Mouse (Mus musculus) B cell, adult 62 days (primary cell): Measurements from ENCODE around the gene Hcst. TPM values are rescaled to one million over a fixed set of nuclear protein-coding genes. Genes with fewer than 3 reads are reported as not detected.

Experiments used
- total RNA-seq: library from RNA; stranded (reverse); gene quantifications from 4 replicates; pipeline ENCODE4 v1.2.4, GENCODE M21; 2023

Gene Hcst
- total RNA-seq, result 34.8 to 42.0 TPM (median 39.2 TPM) in 4 replicates

GRCm38 (mm10) chr7:30419561-30420499, at the start of gene Hcst:
Gene Hcst (minus strand): TSS chr7:30419854.

GRCm38 (mm10) chr7:30457629-30458330, 38.1 kb upstream of the Hcst start, which contains the start of the genes Kirrel2 and Nphs1:
Gene Kirrel2 (minus strand): TSS chr7:30457690.
Gene Nphs1 (plus strand): TSS chr7:30458315.

GRCm38 (mm10) chr7:30444971-30445751, 25.5 kb upstream of the Hcst start, which contains the start of gene Aplp1:
Gene Aplp1 (minus strand): TSS chr7:30445535.

GRCm38 (mm10) chr7:30421175-30421889, 1.7 kb upstream of the Hcst start, which contains the start of gene Nfkbid:
Gene Nfkbid (plus strand): TSS chr7:30421732.

GRCm38 (mm10) chr7:30413596-30413995, 6.1 kb downstream of the Hcst start, which contains the start of gene Tyrobp:
Gene Tyrobp (plus strand): TSS chr7:30413760.

Other genes with a start within 250 kb of the Hcst start
- not detected in 4 replicates for gene Cox7a1, start 235.7 kb downstream of the Hcst start, total RNA-seq
- 170 to 185 TPM (median 179 TPM) in 4 replicates for gene Capns1, start 221.0 kb downstream of the Hcst start, total RNA-seq
- 34.3 to 44.9 TPM (median 41.8 TPM) in 4 replicates for gene Polr2i, start 187.9 kb downstream of the Hcst start, total RNA-seq
- gene Tbcb, start 187.6 kb downstream of the Hcst start, total RNA-seq, result 30.0 to 41.9 TPM (median 35.3 TPM) in 4 replicates
- gene Ovol3, start 184.1 kb downstream of the Hcst start, total RNA-seq, result not detected in 4 replicates
- 1.2 to 2.7 TPM (median 1.7 TPM) in 4 replicates for gene Thap8, start 139.8 kb downstream of the Hcst start, total RNA-seq
- gene Wdr62, start 139.4 kb downstream of the Hcst start, total RNA-seq, result 6.4 to 9.9 TPM (median 8.2 TPM) in 4 replicates
- 1.2 TPM in 1 of 4 replicates, not detected in the others for gene Clip3, start 128.1 kb downstream of the Hcst start, total RNA-seq
- 67.8 to 84.6 TPM (median 78.6 TPM) in 4 replicates for gene Alkbh6, start 111.1 kb downstream of the Hcst start, total RNA-seq
- 3.5 to 6.6 TPM (median 5.7 TPM) in 4 replicates for gene Syne4, start 105.0 kb downstream of the Hcst start, total RNA-seq
- gene E130208F15Rik, start 98.1 kb downstream of the Hcst start, total RNA-seq, result 4.5 to 5.6 TPM (median 5.1 TPM) in 4 replicates
- gene Sdhaf1, start 96.0 kb downstream of the Hcst start, total RNA-seq, result 17.4 to 20.4 TPM (median 17.5 TPM) in 4 replicates
- not detected in 4 replicates for gene Lrfn3, start 57.1 kb downstream of the Hcst start, total RNA-seq
- gene Tyrobp, start 6.1 kb downstream of the Hcst start, total RNA-seq, result 63.3 to 80.1 TPM (median 74.7 TPM) in 4 replicates
- 332 to 428 TPM (median 371 TPM) in 4 replicates for gene Nfkbid, start 1.9 kb upstream of the Hcst start, total RNA-seq
- gene Aplp1, start 25.7 kb upstream of the Hcst start, total RNA-seq, result 0.22 TPM in 1 of 4 replicates, not detected in the others
- not detected in 4 replicates for gene Kirrel2, start 37.8 kb upstream of the Hcst start, total RNA-seq
- gene Nphs1, start 38.5 kb upstream of the Hcst start, total RNA-seq, result not detected in 4 replicates
- gene Prodh2, start 73.8 kb upstream of the Hcst start, total RNA-seq, result not detected in 4 replicates
- 14.2 to 18.7 TPM (median 16.3 TPM) in 4 replicates for gene Arhgap33, start 115.2 kb upstream of the Hcst start, total RNA-seq
- gene Hspb6, start 132.3 kb upstream of the Hcst start, total RNA-seq, result 2.2 to 3.1 TPM (median 2.7 TPM) in 4 replicates
- 10.2 to 18.1 TPM (median 13.6 TPM) in 4 replicates for gene Proser3, start 132.4 kb upstream of the Hcst start, total RNA-seq
- 38.9 to 50.0 TPM (median 41.5 TPM) in 4 replicates for gene Lin37, start 140.0 kb upstream of the Hcst start, total RNA-seq
- gene U2af1l4, start 143.4 kb upstream of the Hcst start, total RNA-seq, result 106 to 140 TPM (median 111 TPM) in 4 replicates
- gene Gm49396, start 143.5 kb upstream of the Hcst start, total RNA-seq, result 9.2 to 12.8 TPM (median 11.8 TPM) in 4 replicates
- gene Psenen, start 143.8 kb upstream of the Hcst start, total RNA-seq, result 135 to 152 TPM (median 138 TPM) in 4 replicates
- 5.6 to 11.7 TPM (median 8.2 TPM) in 4 replicates for gene Igflr1, start 145.6 kb upstream of the Hcst start, total RNA-seq
- gene Kmt2b, start 168.9 kb upstream of the Hcst start, total RNA-seq, result 104 to 116 TPM (median 108 TPM) in 4 replicates
- 0.82 to 1.9 TPM (median 1.6 TPM) in 4 replicates for gene Zbtb32, start 179.1 kb upstream of the Hcst start, total RNA-seq
- gene Upk1a, start 193.0 kb upstream of the Hcst start, total RNA-seq, result 0.70 TPM in 1 of 4 replicates, not detected in the others
- 177 to 214 TPM (median 201 TPM) in 4 replicates for gene Cox6b1, start 206.3 kb upstream of the Hcst start, total RNA-seq
- not detected in 4 replicates for gene Etv2, start 216.0 kb upstream of the Hcst start, total RNA-seq
- 87.7 to 100 TPM (median 92.3 TPM) in 4 replicates for gene Rbm42, start 230.5 kb upstream of the Hcst start, total RNA-seq
- 56.1 to 64.2 TPM (median 59.9 TPM) in 4 replicates for gene Haus5, start 245.1 kb upstream of the Hcst start, total RNA-seq